Comparison of ENCODE assay signal across 25 mouse cellular contexts in genomic region chr4:94711002-94711401, GRCm38 (mm10). TPM values are rescaled to one million over a fixed set of nuclear protein-coding genes. Genes with fewer than 3 reads are reported as not detected.
DNase-seq lines count a peak whose midpoint lies in the region; ATAC-seq and TF ChIP-seq lines count a peak whose summit lies in the region.
"Had no signal": no experiment of that assay in that cellular context is flagged by ENCODE, and none has a peak within 500 bp of the region (broad histone marks: within the 10 kb centered on the region; RNA-seq: fewer than 3 reads in every experiment).

No protein-coding gene starts in this region.

- TF ChIP-seq CTCF in heart, adult 2 months (IDR thresholded peaks at IDR 0.05), result no peak
- no peak for TF ChIP-seq CTCF in MEL (IDR thresholded peaks at IDR 0.05 in 2 of 3, conservative IDR thresholded peaks at IDR 0.05 in 1 of 3; ENCODE audit: control insufficient read depth in 1 of 3, insufficient read depth in 1 of 3, low read depth in 2 of 3, low read length in 3 of 3, poor library complexity in 1 of 3, severe bottlenecking in 1 of 3)

- H3K9me3 ChIP-seq in MEL (replicated peaks; ENCODE audit: insufficient read depth, low read length), result no peaks in the 10 kb centered on the region
- H3K9me3 ChIP-seq: forebrain, embryonic 10.5 days; forebrain, embryonic 13.5 days; heart, embryonic 10.5 days; heart, embryonic 13.5 days had no signal

- ATAC-seq in common myeloid progenitor, adult 5-6 weeks (replicated peaks; ENCODE audit: low read depth, poor library complexity, severe bottlenecking), result peak; percentile 56; the same call in 1 of the 2 replicates
- ATAC-seq: forebrain, embryonic 13.5 days; forebrain, embryonic 16.5 days; hindbrain, postnatal 0 days; inflammation-experienced regulatory T-cells, adult 6 months had no signal

- WGBS in heart, adult 2 months, result 59% methylated on average over 2 of the region's 2 CpGs

- TF ChIP-seq EP300 in heart, adult 2 months (IDR thresholded peaks at IDR 0.05; ENCODE audit: insufficient read depth, low read depth, low read length), result no peak
- TF ChIP-seq EP300 in MEL (IDR thresholded peaks at IDR 0.05; ENCODE audit: low read depth in 1 of 2, low read length in 2 of 2), result peak; percentile 86 to 89

- no peak for TF ChIP-seq RAD21 in MEL (IDR thresholded peaks at IDR 0.05; ENCODE audit: low read depth, low read length)

- H3K4me3 ChIP-seq in heart, adult 2 months, result no peak overlapping the region
- no peak overlapping the region for H3K4me3 ChIP-seq in MEL (ENCODE audit: control insufficient read depth in 1 of 2, insufficient read depth in 1 of 2, low read depth in 2 of 2, low read length in 2 of 2)
- H3K4me3 ChIP-seq: forebrain, embryonic 10.5 days; forebrain, embryonic 13.5 days; gastrocnemius, adult 2 months; heart, embryonic 10.5 days; heart, embryonic 13.5 days had no signal

- peaks cover 3% of the 10 kb centered on the region; the same call in 1 of the 2 replicates for H3K36me3 ChIP-seq in heart, adult 2 months (ENCODE audit: control insufficient read depth, insufficient read depth, low read length)
- peaks cover 0 to 4% of the 10 kb centered on the region in 2 experiments; a peak in 2 of 4 replicates for H3K36me3 ChIP-seq in MEL (ENCODE audit: control insufficient read depth in 1 of 2, insufficient read depth in 2 of 2, low read length in 2 of 2)
- H3K36me3 ChIP-seq: forebrain, embryonic 10.5 days; heart, embryonic 10.5 days; heart, embryonic 13.5 days had no signal

- H3K27me3 ChIP-seq in heart, adult 2 months (ENCODE audit: control insufficient read depth, insufficient read depth, low read length), result no peaks in the 10 kb centered on the region
- H3K27me3 ChIP-seq in MEL (ENCODE audit: control insufficient read depth in 1 of 2, insufficient read depth in 2 of 2, low read length in 2 of 2), result no peaks in the 10 kb centered on the region
- H3K27me3 ChIP-seq: forebrain, embryonic 13.5 days; heart, embryonic 13.5 days had no signal

- no peak for TF ChIP-seq POLR2A in heart, adult 2 months (IDR thresholded peaks at IDR 0.05; ENCODE audit: insufficient read depth, low read depth, low read length)
- TF ChIP-seq POLR2A in MEL (IDR thresholded peaks at IDR 0.05; ENCODE audit: control insufficient read depth in 1 of 2, insufficient read depth in 1 of 2, low read depth in 1 of 2, low read length in 2 of 2, poor library complexity in 1 of 2), result no peak

- H3K79me2 ChIP-seq in heart, adult 2 months (replicated peaks; ENCODE audit: control insufficient read depth, insufficient read depth, low read length), result no peaks in the 10 kb centered on the region
- H3K79me2 ChIP-seq in MEL (ENCODE audit: control insufficient read depth, insufficient read depth, low read length, poor library complexity), result no peaks in the 10 kb centered on the region

- no peak overlapping the region for H3K9ac ChIP-seq in heart, adult 2 months (ENCODE audit: low read depth, low read length)
- H3K9ac ChIP-seq in MEL (ENCODE audit: control insufficient read depth, low read depth, low read length, poor library complexity, severe bottlenecking), result no peak overlapping the region
- H3K9ac ChIP-seq: forebrain, embryonic 13.5 days; heart, embryonic 13.5 days; hindbrain, embryonic 14.5 days had no signal

- H3K27ac ChIP-seq in heart, adult 2 months, result peak overlapping the region; percentile 26; the same call in 1 of the 2 replicates
- H3K27ac ChIP-seq in MEL (ENCODE audit: control insufficient read depth, low read depth, low read length), result no peak overlapping the region
- H3K27ac ChIP-seq: forebrain, embryonic 10.5 days; forebrain, embryonic 13.5 days; gastrocnemius, adult 2 months; heart, embryonic 10.5 days; heart, embryonic 13.5 days; hindbrain, embryonic 14.5 days; hindbrain, postnatal 0 days had no signal

- peaks cover 6% of the 10 kb centered on the region for H3K4me1 ChIP-seq in heart, adult 2 months (ENCODE audit: control insufficient read depth, insufficient read depth, low read length)
- H3K4me1 ChIP-seq in MEL (ENCODE audit: control insufficient read depth in 1 of 2, insufficient read depth in 2 of 2, low read length in 2 of 2), result peaks cover 2 to 3% of the 10 kb centered on the region in 2 experiments; a peak in 2 of 4 replicates
- H3K4me1 ChIP-seq: forebrain, embryonic 10.5 days; forebrain, embryonic 13.5 days had no signal

- intact Hi-C loops in heart, adult 2 months (cut with DNase I), result no loop called here
- intact Hi-C loops in left cerebral cortex, postnatal 25 days (cut with DNase I), result no loop called here

- DNase-seq in heart, adult 2 months, result no peak
- DNase-seq in heart, adult 11 months, result no peak
- DNase-seq in MEL (ENCODE audit: low read depth, low spot score), result peak; percentile 61
- no peak for DNase-seq in left cerebral cortex, postnatal 25 days (ENCODE audit: low spot score in 2 of 2)
- no peak for DNase-seq in frontal cortex, adult 2 months (ENCODE audit: extremely low spot score in 1 of 2, low spot score in 1 of 2)
- DNase-seq: adrenal gland, adult 2 months; adrenal gland, postnatal 14 days; cerebellum, adult 11-12 months; cerebellum, adult 8-10 months; cerebellum, postnatal 10 days; cerebellum, postnatal 36 days; gastrocnemius, adult 2 months; gastrocnemius, postnatal 14 days; heart, adult 18-20 months; heart, postnatal 14 days; heart, postnatal 4 days had no signal

TF ChIP-seq in MEL, 35 proteins besides CTCF, POLR2A, EP300 and RAD21:
- TF ChIP-seq CHD1 (IDR thresholded peaks at IDR 0.05; ENCODE audit: low read depth, low read length) (no peak), E2F4 (IDR thresholded peaks at IDR 0.05; ENCODE audit: borderline replicate concordance, low read depth, low read length) (no peak), MYB (IDR thresholded peaks at IDR 0.05; ENCODE audit: low read depth, low read length) (no peak), SIN3A (IDR thresholded peaks at IDR 0.05; ENCODE audit: low read length) (peak; percentile 52; the same call in 1 of the 2 replicates), GATA1 (IDR thresholded peaks at IDR 0.05; ENCODE audit: low read depth, low read length) (peak; percentile 90), MAFK (IDR thresholded peaks at IDR 0.05; ENCODE audit: borderline replicate concordance, low read depth, low read length) (peak; percentile 77), USF2 (IDR thresholded peaks at IDR 0.05; ENCODE audit: borderline replicate concordance in 1 of 2, insufficient read depth in 1 of 2, low read depth in 1 of 2, low read length in 2 of 2) (no peak), TCF12 (IDR thresholded peaks at IDR 0.05; ENCODE audit: low read depth, low read length) (peak; percentile 93), TAL1 (IDR thresholded peaks at IDR 0.05; ENCODE audit: low read length) (peak; percentile 63), MEF2A (IDR thresholded peaks at IDR 0.05; ENCODE audit: extremely low read depth, insufficient replicate concordance, low read depth, low read length, poor library complexity, severe bottlenecking) (peak; percentile 77; the same call in 1 of the 2 replicates), KAT2A (conservative IDR thresholded peaks at IDR 0.05; ENCODE audit: low read depth, low read length) (no peak), ZMIZ1 (IDR thresholded peaks at IDR 0.05; ENCODE audit: low read depth, low read length) (no peak), JUND (IDR thresholded peaks at IDR 0.05; ENCODE audit: low read depth, low read length) (no peak), ETS1 (IDR thresholded peaks at IDR 0.05; ENCODE audit: low read depth, low read length) (peak; percentile 97), MAZ (IDR thresholded peaks at IDR 0.05; ENCODE audit: low read depth, low read length) (no peak), POLR2AphosphoS2 (IDR thresholded peaks at IDR 0.05; ENCODE audit: low read length) (no peak), MYC (IDR thresholded peaks at IDR 0.05; ENCODE audit: low read depth, low read length) (no peak), RCOR1 (IDR thresholded peaks at IDR 0.05; ENCODE audit: low read depth, low read length) (peak; percentile 69), SMC3 (IDR thresholded peaks at IDR 0.05; ENCODE audit: low read depth, low read length) (no peak), MAX (IDR thresholded peaks at IDR 0.05; ENCODE audit: low read length) (no peak), ZNF384 (IDR thresholded peaks at IDR 0.05; ENCODE audit: low read depth, low read length) (no peak), BHLHE40 (IDR thresholded peaks at IDR 0.05; ENCODE audit: borderline replicate concordance, low read depth, low read length) (peak; percentile 49; the same call in 1 of the 2 replicates)

RNA-seq across cellular contexts. Expression of gene Tek, which starts 28.1 kb away (rescaled TPM):
- total RNA-seq in heart, adult 2 months (2021), result 10 to 100 TPM; 37.0 to 40.3 TPM
- 16.8 and 33.1 TPM in 2 replicates for polyA plus RNA-seq in heart, adult 2 months (2012; rRNA removed)
- 0.10 and 0.58 TPM in 2 replicates for total RNA-seq in MEL (2012; rRNA removed)
- polyA plus RNA-seq in MEL (2012; ENCODE audit: insufficient read depth in 1 of 2, insufficient read length in 2 of 2, low read depth in 1 of 2, low replicate concordance in 2 of 2, missing spikeins in 1 of 2), result under 1 TPM in 1 of 2 experiments, not detected in 1; 0.28 TPM
- 9.7 and 10.9 TPM in 2 replicates for total RNA-seq in common myeloid progenitor, adult 5-6 weeks (2017)
- 10 to 100 TPM in 1 of 2 experiments, 1 to 10 TPM in 1; 9.3 to 10.8 TPM for total RNA-seq in left cerebral cortex, postnatal 25 days (2021)
- polyA plus RNA-seq in frontal cortex, adult 2 months (2012; rRNA removed), result 9.6 and 11.2 TPM in 2 replicates
- polyA plus RNA-seq: inflammation-experienced regulatory T-cells, adult 6 months had no signal
